Mouse (Mus musculus): Measurements from ENCODE around the gene Bcl11b.

DNA sequence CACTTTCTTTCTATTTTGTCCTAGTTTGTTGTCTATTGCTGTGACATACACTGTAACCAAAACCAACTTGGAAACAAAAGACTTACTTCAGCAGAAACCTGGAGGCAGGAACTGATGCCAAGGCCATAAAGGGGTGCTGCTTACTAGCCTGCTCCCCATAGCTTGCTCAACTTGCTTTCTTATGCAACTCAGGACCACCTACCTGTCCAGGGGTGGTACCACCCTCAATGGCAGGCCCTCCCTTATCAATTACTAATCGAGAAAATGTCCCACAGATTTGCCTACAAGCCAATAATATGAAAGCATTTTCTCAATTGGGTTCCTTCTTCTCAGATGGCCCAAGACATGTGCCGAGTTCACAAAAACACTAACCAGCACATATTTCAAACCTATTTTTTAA lies 135.1 kb downstream of the Bcl11b start:
- TF ChIP-seq POLR2A (IDR thresholded peaks at IDR 0.05; ENCODE audit: control insufficient read depth, low read depth, low read length): no peak
- TF ChIP-seq CTCF (IDR thresholded peaks at IDR 0.05; ENCODE audit: control insufficient read depth, insufficient read depth, insufficient replicate concordance, low read depth, low read length): no peak

Data from testis, adult 2 months (tissue).